Mouse (Mus musculus) bone marrow macrophage, adult 2 months (primary cell): ENCODE data around the gene Tbr1.

Experiments
- CTCF ChIP-seq: IDR thresholded peaks from 2 replicates; pipeline ENCODE4 v1.5.1; 2012; ENCODE audit warnings: low read depth, mild to moderate bottlenecking, low read length, moderate library complexity
- POLR2A ChIP-seq: IDR thresholded peaks from 2 replicates; pipeline ENCODE4 v1.6.1; 2012; ENCODE audit warnings: mild to moderate bottlenecking, low read depth, low read length, borderline replicate concordance

- TF ChIP-seq CTCF (no peak), POLR2A (no peak)
Observed at GRCm38 (mm10) chr2:61802656-61803251, at the start of gene Tbr1.
